Mouse (Mus musculus) kidney, postnatal 4 days (tissue): ENCODE measurements around the gene Ercc6l.
"Not testable (repeated sequence)": the region's sequence is repeated elsewhere in the genome, so short reads cannot be mapped to it uniquely, and the experiment has no call there.

Experiments used
- DNase-seq, 2 experiments: peaks; one replicate each; pipeline ENCODE4 v3.0.0; 2021; ENCODE audit warnings: mixed read lengths in 2 of 2

Ercc6l gene

DNA sequence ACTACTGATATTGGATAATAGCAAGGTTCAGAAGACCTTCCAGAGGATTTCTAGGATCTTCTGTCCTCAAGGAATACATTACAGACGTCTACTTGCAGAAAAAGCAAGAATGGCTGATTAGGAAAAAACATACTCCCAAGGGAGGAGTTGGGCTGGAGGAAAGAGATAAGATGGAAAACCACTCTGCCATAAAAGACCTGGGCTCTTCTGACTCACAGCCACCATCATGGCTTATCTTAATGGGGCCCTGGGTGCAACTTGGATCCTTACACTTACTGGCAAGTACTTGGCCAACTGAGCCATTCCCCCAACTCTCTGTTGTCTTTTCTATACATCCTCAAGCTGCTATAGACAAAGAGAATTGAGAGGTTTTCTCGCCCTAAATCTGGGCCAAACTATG lies 53.1 kb downstream of the Ercc6l start:
- DNase-seq: not testable (repeated sequence)

DNA sequence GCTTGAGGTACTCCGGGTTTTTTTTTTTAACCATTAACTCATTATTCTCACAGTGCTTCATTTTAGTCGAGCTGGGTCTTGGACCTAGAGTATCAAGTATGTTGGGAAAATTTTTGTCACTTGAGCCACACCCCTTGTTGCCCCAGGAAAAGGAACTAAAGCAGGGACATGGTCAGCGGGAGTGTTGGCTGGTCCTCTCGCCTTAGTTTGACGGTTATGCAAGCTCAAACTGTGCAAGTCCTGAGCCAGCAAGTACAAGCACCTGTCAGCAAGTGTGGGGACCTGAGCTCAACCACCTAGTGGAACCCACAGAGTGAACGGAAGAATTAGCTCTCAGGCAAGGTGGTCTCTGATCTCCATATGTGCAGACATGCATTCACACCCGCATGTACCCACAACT lies 55.0 kb downstream of the Ercc6l start:
- DNase-seq: no peak

DNA sequence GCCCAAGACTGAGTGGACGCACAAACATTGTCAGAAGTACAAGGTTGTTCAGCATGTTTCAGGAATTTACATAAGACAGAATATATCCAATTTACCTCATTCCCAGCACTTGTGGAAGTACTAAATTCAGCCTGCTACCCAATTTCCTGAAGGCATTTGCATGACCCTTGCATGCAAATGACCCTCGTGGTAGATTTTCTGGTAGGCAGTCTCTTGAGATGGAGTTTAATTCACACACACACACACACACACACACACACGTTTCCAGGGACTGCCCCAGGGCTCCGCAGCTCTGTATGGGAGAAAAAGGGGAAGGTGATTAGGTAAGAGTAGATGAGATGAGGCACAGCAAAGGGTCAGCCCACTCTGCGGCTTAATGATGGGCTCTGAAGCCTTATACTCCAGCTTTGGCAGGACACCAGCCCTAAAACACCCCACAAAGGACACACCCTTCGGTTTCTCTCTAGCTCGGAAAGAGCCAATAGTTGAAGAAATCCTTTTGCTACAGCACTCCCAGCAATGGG lies 62.4 kb downstream of the Ercc6l start:
- DNase-seq: no peak
